Mouse (Mus musculus) erythroid progenitor cell, adult 5-6 weeks (primary cell): ENCODE results near the gene Gclc. TPM values are rescaled to one million over a fixed set of nuclear protein-coding genes. Genes with fewer than 3 reads are reported as not detected.
"Not testable (repeated sequence)": the region's sequence is repeated elsewhere in the genome, so short reads cannot be mapped to it uniquely, and the experiment has no call there.

Source experiments
- ATAC-seq: replicated peaks from 2 replicates; pipeline ENCODE4 v1.8.0; 2016; ENCODE audit warnings: moderate number of reproducible peaks, mild to moderate bottlenecking, moderate TSS enrichment, inconsistent platforms; ENCODE audit not compliant: poor library complexity, low FRiP score, severe bottlenecking
- total RNA-seq, 2 experiments: library from RNA; stranded (forward) in 1 of 2; stranded (reverse) in 1 of 2; fragments of 150-400 nt in 1 of 2; fragments of 186-747, 209-891 nt in 1 of 2; gene quantifications; 2 replicates each; pipeline versions ENCODE4 v1.2.3 to v1.2.4; 2015 to 2017; ENCODE audit warnings: low replicate concordance in 2 of 2

Gene Gclc
- total RNA-seq, 2 experiments from 2014 or later, result 227 to 250 TPM

DNA sequence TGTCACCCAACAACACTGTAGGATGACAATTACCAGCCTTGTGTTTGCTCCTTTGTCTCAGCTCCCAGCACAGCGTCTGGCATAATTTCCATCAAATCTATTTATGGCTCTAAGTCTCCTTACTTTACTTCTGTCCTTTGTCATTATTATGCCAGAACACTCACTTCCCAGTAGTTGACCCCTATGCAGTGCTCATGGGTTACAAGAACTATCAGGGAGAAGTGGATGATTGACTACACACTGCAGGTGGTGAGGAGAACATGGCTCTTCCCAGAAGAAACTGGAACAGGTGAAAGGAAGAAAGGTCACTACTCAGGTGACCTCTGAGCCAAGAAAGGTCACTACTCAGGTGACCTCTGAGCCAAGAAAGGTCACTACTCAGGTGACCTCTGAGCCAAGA, 12.9 kb upstream of the Gclc start:
- ATAC-seq, result no peak

DNA sequence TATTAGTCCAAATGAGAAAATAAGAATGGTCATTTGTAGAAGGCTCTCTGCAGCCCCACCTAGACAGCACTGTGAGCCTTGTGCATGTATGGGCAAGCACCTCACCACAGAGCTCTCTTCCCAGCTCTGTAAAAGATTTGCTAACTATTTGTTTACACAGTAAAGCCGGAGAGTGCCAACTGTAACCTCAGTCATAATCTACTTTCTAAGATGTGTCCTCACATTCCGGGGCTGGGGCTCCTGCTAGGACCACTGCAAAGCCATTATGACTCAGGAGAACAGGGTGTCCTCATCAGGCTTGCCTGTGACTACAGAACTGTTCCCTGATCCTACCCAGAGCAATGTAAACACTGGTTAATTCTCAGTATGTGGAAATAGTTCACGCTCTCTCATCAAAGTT, 9.5 kb upstream of the Gclc start:
- no peak for ATAC-seq

DNA sequence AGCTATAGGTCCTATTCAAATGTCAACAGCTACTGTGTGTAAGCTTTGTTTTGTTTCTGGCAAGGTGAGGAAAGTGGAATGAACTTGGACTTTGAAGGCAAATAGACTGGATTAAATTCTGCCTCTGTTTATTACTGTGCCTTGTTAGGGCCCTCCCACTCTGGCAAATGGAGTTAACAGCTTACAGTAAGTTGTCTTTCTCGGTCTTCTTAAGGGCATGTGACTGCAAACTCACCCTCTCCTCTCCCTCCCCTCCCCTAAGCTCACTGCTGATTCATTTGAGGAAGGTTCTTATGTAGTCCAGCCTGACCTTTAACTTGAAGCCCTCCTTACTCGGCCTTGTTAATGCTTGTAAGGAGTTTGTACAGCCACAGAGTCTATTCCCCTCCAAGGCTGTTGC, 8.0 kb upstream of the Gclc start:
- no peak for ATAC-seq

DNA sequence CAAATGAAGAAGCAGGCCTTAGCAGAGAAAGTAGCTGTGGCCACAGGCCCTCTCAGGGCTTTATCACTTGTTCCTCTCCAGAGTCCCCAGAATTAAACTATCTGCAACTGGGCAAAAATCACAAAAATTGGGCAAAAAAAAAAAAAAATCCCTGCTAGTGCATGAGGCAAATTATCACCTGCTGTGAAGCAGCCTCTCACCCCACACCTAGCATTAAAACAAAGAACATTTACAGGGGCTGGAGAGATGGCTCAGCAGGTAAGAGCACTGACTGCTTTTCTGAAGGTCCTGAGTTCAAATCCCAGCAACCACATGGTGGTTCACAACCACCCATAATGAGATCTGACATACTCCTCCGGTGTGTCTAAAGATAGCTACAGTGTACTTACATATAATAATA, 6.0 kb upstream of the Gclc start:
- not testable (repeated sequence) for ATAC-seq

DNA sequence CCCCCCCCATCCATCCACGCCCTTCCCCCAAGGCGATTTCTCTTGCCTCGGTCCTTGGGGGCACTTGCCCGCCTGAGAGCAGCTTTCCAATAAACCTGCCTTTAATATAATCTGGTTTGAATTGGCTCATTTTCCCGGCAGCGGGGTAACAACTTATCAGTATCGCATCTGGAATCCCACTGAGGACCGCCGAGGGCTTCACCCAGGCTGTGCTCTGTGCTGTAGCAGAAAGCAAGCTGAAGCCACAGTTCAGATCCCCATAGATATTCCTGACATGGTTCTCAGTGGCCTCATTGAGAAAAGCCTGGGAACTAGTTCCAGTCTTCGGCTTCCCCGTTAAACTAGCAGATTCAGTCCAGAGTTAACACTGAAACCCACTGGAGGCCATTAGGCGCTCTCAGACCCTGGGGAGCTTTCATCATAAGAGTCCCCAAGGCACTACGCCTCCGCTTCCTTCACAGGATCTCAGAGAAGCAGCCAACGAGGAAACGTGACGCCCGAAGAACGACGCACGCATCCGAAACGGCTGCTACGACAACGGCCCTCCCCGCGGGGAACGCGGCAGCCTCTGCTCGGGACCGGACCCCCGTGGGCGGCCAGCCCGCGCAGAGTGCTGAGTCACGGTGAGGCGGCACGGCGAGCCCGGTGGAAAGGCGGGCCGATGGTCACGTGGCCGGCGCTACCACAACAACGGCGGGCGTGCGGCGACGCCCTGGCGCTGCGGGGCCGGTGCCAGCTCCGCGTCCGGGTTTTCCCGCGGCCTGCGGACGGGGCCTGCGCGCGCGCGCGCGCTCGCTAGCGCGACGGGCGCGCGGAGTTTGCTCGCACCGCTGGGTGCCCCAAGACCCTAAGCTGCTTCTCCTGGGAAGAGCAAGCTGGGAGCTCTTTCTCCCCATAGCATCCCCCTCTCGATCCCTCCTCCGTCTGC, 3.9 kb upstream of the Gclc start:
- peak; percentile 79 for ATAC-seq

DNA sequence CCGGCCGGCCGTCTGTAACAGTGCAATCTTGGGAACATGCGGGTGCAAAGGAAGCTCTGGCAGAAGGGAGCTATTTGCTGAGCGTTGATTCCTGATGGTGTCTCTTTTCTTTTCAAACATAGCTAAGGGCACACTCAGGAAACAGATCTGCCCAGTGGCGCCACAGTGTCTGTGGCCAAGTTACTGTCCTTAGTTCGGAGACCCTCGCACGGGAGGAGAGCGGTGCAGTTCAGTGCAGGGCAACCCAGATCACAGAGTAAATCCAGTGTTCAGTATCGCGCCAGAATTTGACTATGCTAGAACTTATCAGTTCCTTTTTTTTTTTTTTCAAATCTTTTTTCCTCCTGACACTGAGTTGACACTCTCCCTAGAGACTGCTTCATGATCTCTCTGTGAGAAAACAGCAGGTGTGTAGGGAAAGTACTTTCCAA, 3.2 kb upstream of the Gclc start:
- ATAC-seq, result peak; percentile 8; the same call in 1 of the 2 replicates

DNA sequence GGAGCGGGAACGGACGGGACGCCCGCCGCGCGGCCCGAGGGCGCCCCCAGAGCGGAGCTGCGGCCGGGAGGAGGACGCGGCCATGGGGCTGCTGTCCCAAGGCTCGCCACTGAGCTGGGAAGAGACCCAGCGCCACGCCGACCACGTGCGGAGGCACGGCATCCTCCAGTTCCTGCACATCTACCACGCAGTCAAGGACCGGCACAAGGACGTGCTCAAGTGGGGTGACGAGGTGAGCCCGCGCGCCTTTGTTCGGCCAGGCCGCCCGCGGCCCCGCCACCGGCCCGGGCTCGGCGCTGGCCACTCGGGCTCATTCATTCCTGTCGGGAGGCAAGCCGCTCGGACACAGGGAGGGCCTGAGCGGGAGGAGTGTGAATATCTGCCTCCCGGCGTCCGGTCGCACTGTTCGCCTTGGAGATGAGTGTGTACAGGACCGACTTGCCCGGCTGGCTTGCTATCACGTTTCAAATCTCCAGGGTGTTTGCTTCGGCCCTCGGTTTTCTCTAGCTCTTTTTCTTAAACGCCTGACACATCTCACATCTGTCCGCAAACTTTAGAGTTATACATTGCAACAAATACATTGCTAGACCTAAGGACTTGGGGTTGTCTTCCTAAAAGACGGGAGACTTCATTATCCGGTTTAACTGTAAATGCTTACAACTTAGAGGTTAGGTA, 530 bp downstream of the Gclc start:
- ATAC-seq, result 0 out of 2 replicates have a peak, but pooled peaks have one; percentile 22

DNA sequence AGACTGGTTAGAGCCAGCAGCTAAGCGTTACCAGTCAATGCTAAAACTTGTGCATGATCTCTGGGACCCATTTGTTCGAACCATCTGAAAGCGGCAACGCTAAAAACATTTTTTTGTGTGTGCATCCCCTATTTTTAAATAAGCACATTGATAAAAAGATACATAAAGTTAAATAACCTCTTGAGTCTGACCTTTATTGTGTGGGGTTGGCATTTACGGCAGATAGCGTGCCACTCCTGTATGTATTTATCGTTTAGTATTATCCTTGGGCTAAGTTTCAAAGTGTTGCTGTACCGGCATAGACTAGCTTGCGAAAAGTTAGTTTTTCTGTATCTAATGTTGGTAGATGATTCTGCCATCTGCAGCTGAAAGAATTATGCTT, 1.1 kb downstream of the Gclc start:
- ATAC-seq, result no peak

DNA sequence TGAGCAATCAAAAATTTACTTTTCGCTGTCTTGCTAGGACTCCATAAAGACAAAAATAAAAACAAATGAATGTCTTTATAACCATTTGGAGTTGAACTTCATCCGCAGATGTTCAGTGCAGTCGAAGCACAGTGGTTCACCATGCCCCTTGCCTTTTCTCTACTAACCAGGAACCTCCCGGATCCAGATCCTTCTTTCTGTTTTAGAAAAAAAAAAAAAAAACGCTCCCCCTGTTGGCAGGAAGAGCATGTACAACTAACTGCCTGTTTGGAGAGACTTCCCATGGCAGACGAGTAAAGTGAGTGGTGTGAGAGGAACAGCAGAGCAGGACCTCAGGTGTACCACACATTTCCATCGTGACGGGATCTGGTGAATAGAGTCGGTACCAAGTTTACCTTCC, 1.7 kb downstream of the Gclc start:
- peak; percentile 71 for ATAC-seq

DNA sequence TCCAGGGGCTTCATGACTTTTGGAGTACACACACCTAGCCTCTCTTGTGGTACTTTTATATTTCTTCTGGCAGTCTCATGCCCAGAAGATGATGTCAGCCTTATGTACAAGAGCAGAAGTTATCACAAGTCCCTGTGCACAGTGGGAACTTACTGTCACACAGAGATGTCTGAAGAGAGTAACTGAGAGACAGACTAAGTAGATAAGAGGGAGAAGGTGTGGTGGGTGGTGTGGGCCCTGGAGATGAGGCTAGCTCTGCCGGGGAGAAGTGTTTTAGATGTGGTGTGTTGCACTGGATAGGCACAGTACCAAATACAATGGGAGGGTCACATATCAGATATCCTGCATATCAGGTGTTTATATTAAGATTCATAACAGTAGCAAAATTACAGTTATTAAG, 3.0 kb downstream of the Gclc start:
- ATAC-seq, result peak; percentile 76

DNA sequence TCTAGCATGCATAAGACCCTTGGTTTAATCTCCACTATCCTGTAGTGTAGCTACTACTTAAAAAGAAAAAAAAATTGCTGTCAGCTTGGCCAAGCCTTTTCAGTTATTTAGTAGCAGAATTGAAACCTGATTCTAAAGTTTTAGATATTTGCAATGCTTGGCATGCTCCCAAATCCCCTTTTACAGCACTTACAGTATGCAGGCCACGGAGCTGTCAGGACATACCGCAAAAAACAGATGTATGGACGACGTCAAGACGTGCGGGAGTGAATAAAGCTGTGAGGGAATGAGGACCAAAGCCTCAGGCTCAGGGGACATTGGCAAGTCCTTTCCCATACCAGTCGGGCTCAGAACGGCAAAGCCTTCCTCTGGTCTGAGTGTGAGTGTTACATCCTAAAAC, 4.1 kb downstream of the Gclc start:
- ATAC-seq, result no peak

DNA sequence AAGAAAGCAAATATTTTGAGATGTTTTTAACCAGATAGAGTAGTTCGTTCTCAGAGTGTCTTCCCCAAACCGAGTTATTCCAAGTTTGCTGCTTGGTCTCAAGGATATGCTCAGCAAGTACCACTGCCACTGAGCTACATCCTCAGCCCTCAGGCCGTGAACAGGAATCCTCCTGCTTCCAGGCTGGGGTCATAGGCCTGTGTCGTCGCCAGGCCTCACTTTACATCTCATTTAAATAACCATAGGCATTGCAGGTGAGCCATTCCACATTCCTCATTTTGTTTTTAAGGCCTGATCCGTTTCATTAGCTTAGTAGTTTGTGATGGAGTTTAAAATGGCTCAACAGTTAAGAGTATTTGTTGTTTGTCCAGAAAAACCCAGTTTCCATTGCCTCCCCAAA, 4.8 kb downstream of the Gclc start:
- no peak for ATAC-seq

DNA sequence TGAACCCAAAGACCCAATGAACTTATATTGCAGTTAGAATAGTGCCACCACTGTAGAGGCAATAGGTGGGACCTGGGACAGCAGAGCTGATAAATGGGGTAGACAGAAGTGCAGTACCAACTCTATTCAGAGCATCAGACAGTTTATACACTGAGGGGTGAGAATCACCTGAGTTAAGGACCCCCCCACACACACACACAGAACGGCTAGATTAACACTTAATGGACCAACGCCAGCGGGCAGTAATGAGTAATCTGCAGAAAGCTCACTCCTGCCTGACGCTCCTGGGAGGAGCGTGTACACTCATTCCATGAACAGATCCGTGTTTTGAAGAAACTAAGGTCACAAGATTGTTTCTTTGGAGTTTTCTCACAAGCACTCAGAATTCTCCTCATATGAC, 5.4 kb downstream of the Gclc start:
- ATAC-seq, result no peak

DNA sequence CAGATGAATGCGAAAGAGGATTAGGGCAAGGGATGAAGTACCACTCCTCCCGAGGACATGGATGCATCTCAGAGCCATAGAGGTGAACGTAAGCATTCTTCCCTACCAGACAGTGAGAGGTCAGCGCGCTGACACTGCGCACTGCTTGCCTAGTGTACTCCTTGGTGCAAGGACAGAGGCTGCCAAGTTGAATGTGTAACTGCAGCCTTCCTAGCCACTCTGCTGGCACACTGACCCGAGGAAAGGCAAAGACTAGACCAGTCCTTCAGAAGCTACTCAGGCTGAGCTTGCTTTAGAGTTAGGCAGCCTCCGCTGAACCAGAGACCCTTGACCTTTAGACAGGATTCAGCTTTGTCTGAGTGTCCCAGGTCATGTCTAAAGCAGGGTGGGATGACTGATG, 11.9 kb downstream of the Gclc start:
- ATAC-seq, result no peak

DNA sequence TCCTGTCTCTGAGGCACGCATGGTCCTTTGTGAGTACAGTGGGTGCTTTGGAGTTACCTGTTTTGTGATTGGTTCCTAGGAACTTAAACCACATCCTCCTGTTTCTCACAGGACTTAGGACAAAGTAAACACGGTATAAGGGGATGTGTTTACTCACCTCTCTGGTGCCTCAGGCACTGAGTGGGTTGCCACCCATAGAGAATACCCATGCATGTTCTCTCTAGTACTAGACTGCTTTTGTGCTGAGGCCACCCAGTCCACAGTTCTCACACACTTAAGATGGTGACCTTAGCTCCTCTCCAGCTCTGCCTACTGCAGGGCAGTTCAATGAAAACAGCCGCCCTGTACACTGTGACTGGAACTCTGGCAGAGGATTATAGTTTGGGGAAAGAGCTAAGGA, 12.4 kb downstream of the Gclc start:
- ATAC-seq, result no peak

DNA sequence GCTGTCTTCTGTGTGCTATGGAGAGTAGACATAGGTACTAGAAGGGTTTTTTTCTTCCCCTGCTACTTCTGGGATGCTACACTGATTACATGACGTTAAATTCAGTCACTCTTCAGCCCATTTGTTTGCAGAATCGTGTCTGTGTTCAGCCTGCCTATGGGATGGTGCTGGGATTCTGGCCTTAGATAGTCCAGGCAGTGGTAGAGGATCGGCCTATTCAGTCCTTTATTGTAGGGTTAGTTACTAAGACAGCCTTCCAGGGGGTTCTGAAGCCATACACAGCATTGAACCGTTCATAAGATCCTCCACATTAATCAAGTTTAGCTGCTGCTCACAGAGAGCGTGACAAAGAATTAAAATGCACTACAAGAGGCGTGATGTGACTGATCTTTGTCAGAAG, 16.6 kb downstream of the Gclc start:
- ATAC-seq, result no peak

DNA sequence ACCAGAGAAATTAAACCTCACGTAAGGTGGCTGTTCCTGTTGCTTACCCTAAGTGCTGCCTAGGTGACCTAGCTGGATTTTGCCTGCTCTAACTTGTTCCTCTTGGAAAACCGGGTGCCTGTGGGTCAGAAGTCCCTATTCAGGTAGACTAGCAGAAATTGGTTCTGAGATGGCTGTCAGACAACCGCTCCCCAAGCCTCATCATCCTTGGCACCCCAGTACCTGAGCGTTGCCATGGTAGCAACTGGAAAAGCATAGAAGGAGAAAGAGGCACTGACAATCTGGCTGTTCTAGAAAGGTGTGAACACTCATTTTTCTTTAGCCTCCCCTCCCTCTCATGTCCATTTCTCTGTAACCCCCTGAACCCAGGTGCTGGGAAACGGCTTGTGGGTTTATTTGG, 17.0 kb downstream of the Gclc start:
- ATAC-seq, result no peak

DNA sequence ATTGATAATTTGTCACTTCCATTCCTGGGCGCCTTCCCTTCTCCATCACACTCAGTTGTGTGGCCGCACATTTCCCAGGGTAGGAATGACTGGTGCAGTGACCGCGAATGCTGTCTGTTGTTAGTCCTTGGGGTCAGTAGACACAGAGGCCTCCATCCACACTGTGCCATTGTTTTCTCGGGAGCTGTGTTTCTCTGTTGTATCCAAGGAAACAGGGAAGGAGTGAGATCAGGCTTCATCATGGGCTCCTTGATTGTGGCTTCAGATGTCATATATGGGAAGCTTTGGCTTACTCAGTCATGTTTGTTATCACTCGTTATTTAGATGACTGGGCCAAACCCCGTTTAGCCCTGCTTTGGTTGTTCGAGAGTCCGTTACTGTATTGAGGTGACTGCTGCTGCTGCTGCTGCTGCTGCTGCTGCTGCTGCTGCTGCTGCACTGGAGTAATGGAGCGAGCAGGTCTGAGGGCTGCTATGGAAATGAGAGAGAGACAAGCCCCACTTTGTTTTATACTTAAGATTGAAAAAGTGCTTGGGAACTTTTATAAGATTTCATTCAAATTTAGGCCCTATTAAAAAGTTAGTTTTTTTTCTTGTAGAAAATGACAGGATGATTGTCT, 17.5 kb downstream of the Gclc start:
- ATAC-seq, result no peak

DNA sequence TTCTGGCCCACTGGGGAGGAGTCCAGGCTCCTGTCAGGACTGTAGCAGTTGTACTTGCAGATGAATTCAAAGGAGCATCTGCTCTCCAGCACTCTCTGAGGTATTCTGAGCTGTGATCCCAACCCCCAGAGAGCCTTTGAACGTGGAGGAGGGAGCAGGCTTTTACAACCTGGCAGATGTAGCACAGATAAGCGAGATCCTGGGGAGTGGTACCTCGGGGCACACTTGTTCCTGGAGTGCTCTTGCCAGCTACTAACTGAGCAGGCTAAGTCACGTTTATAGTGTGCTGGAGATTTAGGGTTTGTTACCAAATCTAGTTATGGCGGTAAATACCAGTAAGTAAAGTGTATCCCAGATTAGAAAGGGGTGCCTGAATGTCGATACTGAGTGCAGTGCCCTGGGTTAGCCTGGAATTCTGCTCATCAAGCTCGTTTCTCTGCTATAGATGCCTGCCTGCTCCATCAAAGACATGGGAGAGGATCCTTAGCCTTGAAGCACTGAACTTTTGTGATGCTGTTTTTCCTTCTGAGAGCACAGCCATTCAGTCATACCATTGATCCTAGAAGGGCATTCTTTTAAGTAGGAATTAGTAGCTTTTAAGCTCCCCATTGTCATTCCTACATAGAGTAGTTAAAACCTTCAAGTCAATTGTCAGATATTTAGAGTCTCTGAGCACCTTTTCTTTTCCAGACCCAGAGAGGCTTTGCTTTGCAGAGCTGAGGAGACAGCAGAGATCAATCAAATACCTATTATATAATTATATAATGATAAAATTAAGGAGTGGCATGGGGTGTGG, 22.6 kb downstream of the Gclc start:
- ATAC-seq, result 0 out of 2 replicates have a peak, but pooled peaks have one; percentile 15

DNA sequence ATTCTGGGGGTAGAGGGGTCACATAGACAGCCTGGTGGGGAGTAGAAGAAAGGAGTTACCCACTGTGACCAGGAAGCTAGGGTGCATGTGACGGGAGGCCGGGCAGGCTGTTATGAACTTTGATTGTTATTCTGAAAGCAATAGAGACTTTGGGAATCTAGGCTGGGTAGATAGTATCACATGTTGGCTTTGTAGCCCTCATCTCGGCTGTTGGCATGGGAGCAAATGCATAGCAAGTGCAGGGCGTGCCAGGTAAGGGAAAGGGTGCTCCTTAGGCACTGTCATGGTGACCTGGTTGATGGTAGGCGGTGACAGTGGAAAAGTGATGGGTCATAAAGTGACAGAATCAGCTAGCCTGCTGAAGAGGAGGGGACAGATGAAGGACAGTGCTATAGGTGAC, 23.3 kb downstream of the Gclc start:
- no peak for ATAC-seq
